Mouse (Mus musculus): Measurements from ENCODE around the gene Ola1.

DNA sequence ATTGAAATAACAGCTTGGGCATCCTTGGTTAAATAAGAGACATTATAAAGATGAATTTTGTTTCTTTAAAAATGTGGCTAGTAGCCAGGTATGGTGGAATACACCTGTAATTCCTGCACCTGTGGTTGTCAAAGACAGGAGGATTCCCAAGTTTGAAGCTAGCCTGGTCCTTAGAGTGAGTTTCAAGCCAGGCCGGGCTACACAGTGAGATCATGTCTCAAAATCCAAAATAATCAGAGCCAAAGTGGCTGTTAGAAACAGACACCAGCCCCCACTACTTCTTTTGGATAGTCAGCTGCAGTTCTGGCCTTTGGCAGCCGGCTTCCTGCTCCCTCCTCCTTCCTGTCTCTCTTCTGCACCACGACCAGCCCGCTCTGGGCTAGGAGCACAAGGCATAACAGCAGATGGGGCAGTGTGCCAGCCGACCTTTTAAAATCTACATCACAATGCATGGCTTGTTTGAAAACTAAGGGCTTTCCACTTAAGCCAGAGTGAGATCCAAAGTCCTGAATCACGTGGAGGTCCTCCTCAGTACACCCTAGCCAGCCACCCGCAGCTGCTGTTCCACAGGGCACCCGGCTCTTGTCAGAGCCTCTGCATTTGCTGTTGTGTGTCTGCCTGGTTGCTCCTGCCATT lies 132.9 kb downstream of the Ola1 start:
- TF ChIP-seq CTCF (IDR thresholded peaks at IDR 0.05; ENCODE audit: borderline replicate concordance, insufficient read depth, low read depth, low read length) (no peak), POLR2A (IDR thresholded peaks at IDR 0.05; ENCODE audit: borderline replicate concordance, insufficient read depth, low read length) (no peak)

Measured in cerebellum, adult 2 months (tissue).